Mouse (Mus musculus) CH12.LX (cell line): Measurements from ENCODE around the gene Prrc2b. TPM values are rescaled to one million over a fixed set of nuclear protein-coding genes. Genes with fewer than 3 reads are reported as not detected.
A peak's percentile ranks its signal among the peaks of the same experiment; 100 is the strongest.

Experiments
- DNase-seq: peaks from one replicate; pipeline ENCODE4 v3.0.0-alpha.2; 2013; ENCODE audit errors: extremely low read depth
- H3K27ac ChIP-seq: 2 replicates; pipeline ENCODE4 v1.5.1; 2012; ENCODE audit warnings: low read depth, mild to moderate bottlenecking, control low read depth, moderate library complexity; ENCODE audit not compliant: insufficient read depth
- H3K27me3 ChIP-seq: replicated peaks from 2 replicates; pipeline ENCODE3; 2012; ENCODE audit warnings: inconsistent platforms
- H3K36me3 ChIP-seq, 2 experiments: replicated peaks in 1 of 2; 2 replicates each; pipeline versions ENCODE3 to v1.6.1; 2012; ENCODE audit warnings: inconsistent platforms in 1 of 2, low read length in 1 of 2, mild to moderate bottlenecking in 1 of 2, mixed read lengths in 1 of 2, moderate library complexity in 1 of 2; ENCODE audit not compliant: control insufficient read depth in 1 of 2, insufficient read depth in 1 of 2
- H3K4me1 ChIP-seq, 2 experiments: 2 replicates each; pipeline ENCODE4 v1.6.1; 2012; ENCODE audit warnings: inconsistent platforms in 1 of 2, moderate library complexity in 1 of 2; ENCODE audit not compliant: insufficient read depth in 2 of 2, control insufficient read depth in 1 of 2
- H3K4me2 ChIP-seq: 2 replicates; pipeline ENCODE4 v1.6.1; 2012; ENCODE audit warnings: low read depth, mild to moderate bottlenecking, control low read depth; ENCODE audit not compliant: poor library complexity, insufficient read depth, severe bottlenecking
- H3K4me3 ChIP-seq, 3 experiments: fragments of 150-350 bp in 1 of 3; sonication (generic) in 1 of 3; replicated peaks in 1 of 3; 2 replicates each; pipeline versions ENCODE3 to v1.5.1; 2011 to 2012; ENCODE audit warnings: low read depth in 2 of 3, low read length in 2 of 3, mild to moderate bottlenecking in 2 of 3, moderate library complexity in 2 of 3, control low read depth in 1 of 3, improper control_type of control experiment in 1 of 3, inconsistent platforms in 1 of 3, mixed read lengths in 1 of 3; ENCODE audit not compliant: poor library complexity in 1 of 3
- H3K79me2 ChIP-seq: replicated peaks from 2 replicates; pipeline ENCODE4 v1.6.1; 2012; ENCODE audit warnings: mild to moderate bottlenecking, moderate library complexity; ENCODE audit not compliant: control insufficient read depth, poor library complexity, insufficient read depth, severe bottlenecking; ENCODE audit errors: extremely low read depth
- H3K9ac ChIP-seq: 2 replicates; pipeline ENCODE4 v1.6.1; 2012; ENCODE audit warnings: low read depth, mild to moderate bottlenecking, control low read depth, moderate library complexity; ENCODE audit not compliant: insufficient read depth
- H3K9me3 ChIP-seq: replicated peaks from 2 replicates; pipeline ENCODE3; 2012; ENCODE audit warnings: low read length, inconsistent platforms, mixed read lengths
- CHD1 ChIP-seq: IDR thresholded peaks from 2 replicates; pipeline ENCODE4 v1.6.1; 2012; ENCODE audit warnings: low read depth, low read length, improper control_type of control experiment, inconsistent platforms
- CTCF ChIP-seq, 2 experiments: IDR thresholded peaks in 1 of 2; conservative IDR thresholded peaks in 1 of 2; 2 replicates each; pipeline ENCODE4 v1.5.1; 2011 to 2012; ENCODE audit warnings: low read depth in 2 of 2, low read length in 2 of 2, improper control_type of control experiment in 1 of 2, inconsistent platforms in 1 of 2, mild to moderate bottlenecking in 1 of 2, moderate library complexity in 1 of 2
- EP300 ChIP-seq: IDR thresholded peaks from 2 replicates; pipeline ENCODE4 v1.6.1; 2011; ENCODE audit warnings: low read length, improper control_type of control experiment
- HCFC1 ChIP-seq: IDR thresholded peaks from 2 replicates; pipeline ENCODE4 v1.6.1; 2012; ENCODE audit warnings: low read depth, mild to moderate bottlenecking, inconsistent platforms, low read length, improper control_type of control experiment
- IRF4 ChIP-seq: IDR thresholded peaks from 2 replicates; pipeline ENCODE4 v1.6.1; 2014; ENCODE audit warnings: low read depth, mild to moderate bottlenecking, inconsistent platforms, low read length, improper control_type of control experiment
- MAX ChIP-seq: IDR thresholded peaks from 2 replicates; pipeline ENCODE4 v1.6.1; 2011; ENCODE audit warnings: low read length, improper control_type of control experiment
- MAZ ChIP-seq: IDR thresholded peaks from 2 replicates; pipeline ENCODE4 v1.6.1; 2012; ENCODE audit warnings: low read depth, mild to moderate bottlenecking, inconsistent platforms, low read length, improper control_type of control experiment, moderate library complexity
- MEF2A ChIP-seq: IDR thresholded peaks from 2 replicates; pipeline ENCODE4 v1.6.1; 2014; ENCODE audit warnings: low read depth, mild to moderate bottlenecking, inconsistent platforms, low read length, improper control_type of control experiment, borderline replicate concordance
- NELFE ChIP-seq: IDR thresholded peaks from 2 replicates; pipeline ENCODE4 v1.6.1; 2011; ENCODE audit warnings: low read depth, low read length, improper control_type of control experiment
- NRF1 ChIP-seq: IDR thresholded peaks from 2 replicates; pipeline ENCODE4 v1.6.1; 2014; ENCODE audit warnings: low read depth, mild to moderate bottlenecking, inconsistent platforms, low read length, improper control_type of control experiment, moderate library complexity
- POLR2A ChIP-seq: IDR thresholded peaks from 2 replicates; pipeline ENCODE4 v1.6.1; 2011; ENCODE audit warnings: low read depth, mild to moderate bottlenecking, improper control_type of control experiment, low read length
- POLR2AphosphoS2 ChIP-seq: IDR thresholded peaks from 2 replicates; pipeline ENCODE4 v1.6.1; 2011; ENCODE audit warnings: low read depth, low read length, improper control_type of control experiment
- RAD21 ChIP-seq: IDR thresholded peaks from 2 replicates; pipeline ENCODE4 v1.6.1; 2011; ENCODE audit warnings: low read depth, mild to moderate bottlenecking, low read length, improper control_type of control experiment, moderate library complexity
- SIN3A ChIP-seq: IDR thresholded peaks from 2 replicates; pipeline ENCODE4 v1.6.1; 2012; ENCODE audit warnings: low read length, improper control_type of control experiment, inconsistent platforms
- SMC3 ChIP-seq: IDR thresholded peaks from 2 replicates; pipeline ENCODE4 v1.6.1; 2011; ENCODE audit warnings: low read depth, low read length, improper control_type of control experiment
- TCF12 ChIP-seq: IDR thresholded peaks from 2 replicates; pipeline ENCODE4 v1.6.1; 2014; ENCODE audit warnings: low read depth, mild to moderate bottlenecking, inconsistent platforms, low read length, improper control_type of control experiment
- UBTF ChIP-seq: IDR thresholded peaks from 2 replicates; pipeline ENCODE4 v1.6.1; 2012; ENCODE audit warnings: low read depth, mild to moderate bottlenecking, inconsistent platforms, low read length, improper control_type of control experiment, moderate library complexity
- ZC3H11A ChIP-seq: IDR thresholded peaks from 2 replicates; pipeline ENCODE4 v1.6.1; 2012; ENCODE audit warnings: low read depth, mild to moderate bottlenecking, inconsistent platforms, low read length, improper control_type of control experiment
- ZMIZ1 ChIP-seq: IDR thresholded peaks from 2 replicates; pipeline ENCODE4 v1.6.1; 2012; ENCODE audit warnings: low read depth, mild to moderate bottlenecking, inconsistent platforms, low read length, improper control_type of control experiment
- ZNF384 ChIP-seq: IDR thresholded peaks from 2 replicates; pipeline ENCODE4 v1.6.1; 2012; ENCODE audit warnings: low read depth, low read length, improper control_type of control experiment, inconsistent platforms
- dilution Hi-C: fragments of 300-500 bp; cut with MboI; formaldehyde crosslinking; loops from 2 replicates; pipeline ENCODE4 v1.14.3; 2020; ENCODE audit warnings: low sequenced_read_pairs; ENCODE audit not compliant: extremely low pct_unique_long_range_greater_than_20kb, extremely low pct_ligation_motif_present
- in situ Hi-C: fragments of 300-500 bp; cut with MboI; formaldehyde crosslinking; loops from 3 replicates; pipeline ENCODE4 v1.14.3; 2019; ENCODE audit warnings: low sequenced_read_pairs, low pct_ligation_motif_present, low pct_unique_long_range_greater_than_20kb, mixed read lengths
- polyA plus RNA-seq: library from polyadenylated mRNA; unstranded; fragments of >175 nt; gene quantifications from 2 replicates; pipeline ENCODE4 v1.2.1, GENCODE M21; 2012; ENCODE audit warnings: low read depth; ENCODE audit not compliant: insufficient read length
- total RNA-seq, 2 experiments: library from RNA; depleted of rRNA; stranded (reverse); fragments of 300-350 nt in 1 of 2; fragments of >200 nt in 1 of 2; gene quantifications; 2 replicates each; pipeline ENCODE4 v1.2.3; 2012 to 2014

Prrc2b gene
- total and polyA plus RNA-seq, 3 experiments: 7.6 to 59.9 (median 42.2) TPM

DNA sequence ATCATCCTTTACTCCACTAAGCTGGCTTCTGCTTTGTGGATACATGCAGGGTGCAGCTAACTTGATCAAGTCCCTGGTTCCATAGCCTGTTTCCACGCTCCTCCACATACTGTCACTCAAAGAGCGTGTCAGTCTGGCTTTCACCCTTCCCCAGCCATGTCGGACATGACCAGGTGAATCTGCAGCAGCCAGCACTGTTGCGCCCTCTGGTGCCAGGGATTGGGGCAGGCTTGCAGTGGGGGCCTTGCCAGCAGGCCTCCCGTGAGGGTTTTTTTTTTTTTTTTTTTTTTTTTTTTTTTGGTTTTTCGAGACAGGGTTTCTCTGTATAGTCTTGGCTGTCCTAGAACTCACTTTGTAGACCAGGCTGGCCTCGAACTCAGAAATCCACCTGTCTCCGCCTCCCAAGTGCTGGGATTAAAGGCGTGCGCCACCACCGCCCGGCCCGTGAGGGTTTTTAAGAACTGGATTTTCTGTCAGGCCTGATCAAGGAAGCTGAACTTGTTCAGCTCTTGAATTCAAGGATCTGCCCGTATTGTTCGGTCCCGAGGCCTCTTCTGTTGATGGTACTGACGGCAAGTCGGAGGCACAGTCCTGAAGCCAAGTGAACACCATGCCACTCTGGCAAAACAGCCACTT, 41.1 kb downstream of the Prrc2b start:
- peak; percentile 65 for DNase-seq

DNA sequence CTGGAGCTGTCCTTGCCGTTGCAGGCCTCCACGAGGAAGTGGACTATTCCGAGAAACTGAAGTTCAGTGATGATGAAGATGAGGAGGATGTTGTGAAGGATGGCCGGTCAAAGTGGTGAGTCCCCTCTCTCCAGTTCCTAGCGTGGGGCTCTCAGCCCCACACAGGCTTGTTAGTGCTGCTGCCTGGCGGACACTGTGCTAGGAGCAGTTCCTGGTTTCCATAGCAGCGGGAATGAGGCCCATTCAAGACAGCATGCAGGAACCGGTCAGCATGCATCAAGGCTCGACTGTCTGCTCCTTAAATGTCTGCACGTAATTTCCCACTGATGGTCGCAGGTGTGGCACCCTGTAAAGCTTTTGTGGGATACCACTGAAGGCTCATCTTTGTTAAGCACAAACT, 48.1 kb downstream of the Prrc2b start:
- no peak overlapping the region for H3K9ac ChIP-seq
- in situ Hi-C loops: no loop called here
- TF ChIP-seq MAX (no peak), ZMIZ1 (no peak)
- H3K27ac ChIP-seq: no peak overlapping the region
- DNase-seq: no peak
- H3K4me1 ChIP-seq: no peaks in the 10 kb centered on the region
- no peaks in the 10 kb centered on the region for H3K9me3 ChIP-seq
- H3K36me3 ChIP-seq: peaks cover 95 to 100% of the 10 kb centered on the region in 2 experiments
- dilution Hi-C loops: no loop called here
- no peaks in the 10 kb centered on the region for H3K27me3 ChIP-seq
- 0 out of 2 replicates have a peak, but pooled peaks cover 6% of the 10 kb centered on the region for H3K79me2 ChIP-seq
- no peak overlapping the region for H3K4me2 ChIP-seq
- no peak overlapping the region for H3K4me3 ChIP-seq

More for the DNA sequence above, 41.1 kb downstream of the Prrc2b start:
- dilution Hi-C loops: no loop called here
- H3K79me2 ChIP-seq: peaks cover 20% of the 10 kb centered on the region
- H3K27me3 ChIP-seq: no peaks in the 10 kb centered on the region
- H3K4me3 ChIP-seq: no peak overlapping the region
- no peak overlapping the region for H3K9ac ChIP-seq
- peaks cover 0 to 30% of the 10 kb centered on the region in 2 experiments; a peak in 3 of 4 replicates for H3K4me1 ChIP-seq
- no peaks in the 10 kb centered on the region for H3K9me3 ChIP-seq
- TF ChIP-seq NRF1 (no peak), MEF2A (no peak), UBTF (no peak), MAX (no peak; the same call in 1 of the 2 replicates), TCF12 (no peak), POLR2A (no peak), RAD21 (peak; percentile 70), HCFC1 (no peak), ZNF384 (peak; percentile 92), ZC3H11A (no peak), POLR2AphosphoS2 (no peak), IRF4 (no peak), EP300 (no peak), NELFE (no peak), SMC3 (peak; percentile 86), CTCF (conservative IDR thresholded peaks at IDR 0.05 in 1 of 2, IDR thresholded peaks at IDR 0.05 in 1 of 2; ENCODE audit: low read depth in 2 of 2, low read length in 2 of 2) (peak in 1 of 2 experiments; percentile 78; a peak in 2 of 4 replicates), CHD1 (no peak), MAZ (no peak), SIN3A (no peak)
- H3K36me3 ChIP-seq: peaks cover 90 to 96% of the 10 kb centered on the region in 2 experiments
- in situ Hi-C loops: no loop called here
- H3K27ac ChIP-seq: peak overlapping the region; percentile 22; the same call in 1 of the 2 replicates
- H3K4me2 ChIP-seq: no peak overlapping the region
